Mouse (Mus musculus): ENCODE results near the gene Mettl3. TPM values are rescaled to one million over a fixed set of nuclear protein-coding genes. Genes with fewer than 3 reads are reported as not detected.
A peak's percentile ranks its signal among the peaks of the same experiment; 100 is the strongest.

The Mettl3 gene
- polyA plus RNA-seq, 1 experiment: 36.4 TPM

DNA sequence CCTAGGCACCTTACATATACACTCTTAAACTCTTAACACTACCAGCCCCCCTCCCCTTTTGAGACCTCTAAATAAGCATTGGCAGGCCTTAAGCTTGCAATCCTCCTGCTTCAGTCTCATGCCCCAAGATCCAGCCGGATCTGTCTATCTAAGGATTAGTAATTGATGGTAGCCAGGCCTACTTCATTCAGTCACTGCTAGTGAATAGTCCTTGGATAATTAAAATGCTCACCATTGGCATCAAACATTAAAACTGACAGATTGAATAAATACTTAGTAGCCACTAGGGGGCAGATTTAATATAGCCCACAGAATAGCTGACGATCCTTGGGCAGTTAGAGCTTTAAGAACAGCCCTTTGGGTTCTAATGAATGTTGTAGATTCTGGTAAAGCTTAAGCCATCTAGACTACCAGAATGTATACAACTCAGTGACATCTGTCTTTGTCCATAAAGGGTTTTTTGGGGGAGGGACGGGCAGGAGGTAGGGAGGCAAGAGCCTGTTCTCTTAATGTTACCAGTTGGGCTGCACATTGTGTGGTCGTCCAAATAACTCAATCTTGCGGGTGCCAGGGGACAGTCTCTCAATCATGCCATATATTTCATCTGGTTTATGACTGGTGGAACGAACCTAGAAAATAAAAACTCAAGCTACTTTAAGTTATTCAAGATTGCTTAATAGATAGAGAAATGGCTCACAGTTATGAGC lies 9.2 kb downstream of the Mettl3 start:
- DNase-seq (ENCODE audit: low spot score): no peak

DNA sequence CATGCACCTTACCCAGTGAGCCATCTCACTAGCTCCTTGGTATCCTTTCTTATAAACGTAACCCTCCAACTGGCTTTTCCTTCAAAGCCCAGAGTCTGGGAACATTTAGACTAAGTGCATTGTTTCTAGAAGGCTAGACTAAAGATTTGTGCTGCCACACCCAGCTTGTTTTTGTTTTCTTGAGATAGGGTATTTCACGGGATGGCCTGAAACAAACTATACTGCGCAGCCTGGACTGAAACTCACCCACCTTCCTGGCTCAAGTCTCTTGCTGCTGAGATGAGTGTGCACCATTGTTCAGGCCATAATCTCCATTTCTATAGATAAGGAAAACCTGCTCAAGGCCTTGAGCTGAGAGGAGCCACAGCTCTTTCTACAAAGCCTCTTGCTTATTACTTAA lies 20.7 kb downstream of the Mettl3 start:
- DNase-seq (ENCODE audit: low spot score): no peak

DNA sequence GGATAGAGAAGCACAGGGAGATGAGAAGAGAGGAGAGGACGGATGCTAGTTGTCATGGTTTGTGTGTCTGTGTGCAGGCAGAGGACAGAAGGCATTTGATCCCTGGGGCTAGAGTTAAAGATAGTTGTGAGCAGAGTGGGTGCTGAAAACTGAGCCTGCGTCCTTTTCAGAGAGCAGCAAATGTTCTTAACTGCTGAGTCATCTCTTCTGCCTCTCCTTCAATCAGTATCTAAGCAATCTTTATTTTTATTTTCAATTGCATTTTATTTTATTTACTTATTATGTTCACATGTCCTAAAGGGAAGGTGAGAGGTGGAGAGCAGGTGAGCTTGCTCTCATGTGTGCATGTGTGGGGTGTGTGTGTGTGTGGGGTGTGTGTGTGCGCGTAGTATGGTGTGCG lies 21.3 kb downstream of the Mettl3 start:
- DNase-seq (ENCODE audit: low spot score): no peak

DNA sequence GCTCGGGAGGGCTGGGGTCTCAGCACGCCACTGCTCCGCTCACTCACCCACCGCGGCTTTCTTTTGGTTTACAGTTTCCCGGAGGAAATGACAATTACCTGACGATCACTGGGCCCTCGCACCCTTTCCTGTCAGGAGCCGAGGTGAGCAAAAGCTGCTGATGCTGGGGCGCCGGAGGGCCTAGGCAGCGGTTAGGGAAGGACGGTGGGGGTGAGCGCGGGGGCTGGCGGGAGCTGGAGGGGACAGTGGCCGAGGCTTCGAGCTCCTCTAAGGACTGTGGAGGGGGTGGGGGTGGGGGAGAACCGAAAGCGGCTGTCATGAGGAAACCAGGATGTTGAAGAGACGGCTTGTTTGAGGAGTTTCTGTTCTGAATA lies 25.2 kb downstream of the Mettl3 start:
- no peak for DNase-seq (ENCODE audit: low spot score)

DNA sequence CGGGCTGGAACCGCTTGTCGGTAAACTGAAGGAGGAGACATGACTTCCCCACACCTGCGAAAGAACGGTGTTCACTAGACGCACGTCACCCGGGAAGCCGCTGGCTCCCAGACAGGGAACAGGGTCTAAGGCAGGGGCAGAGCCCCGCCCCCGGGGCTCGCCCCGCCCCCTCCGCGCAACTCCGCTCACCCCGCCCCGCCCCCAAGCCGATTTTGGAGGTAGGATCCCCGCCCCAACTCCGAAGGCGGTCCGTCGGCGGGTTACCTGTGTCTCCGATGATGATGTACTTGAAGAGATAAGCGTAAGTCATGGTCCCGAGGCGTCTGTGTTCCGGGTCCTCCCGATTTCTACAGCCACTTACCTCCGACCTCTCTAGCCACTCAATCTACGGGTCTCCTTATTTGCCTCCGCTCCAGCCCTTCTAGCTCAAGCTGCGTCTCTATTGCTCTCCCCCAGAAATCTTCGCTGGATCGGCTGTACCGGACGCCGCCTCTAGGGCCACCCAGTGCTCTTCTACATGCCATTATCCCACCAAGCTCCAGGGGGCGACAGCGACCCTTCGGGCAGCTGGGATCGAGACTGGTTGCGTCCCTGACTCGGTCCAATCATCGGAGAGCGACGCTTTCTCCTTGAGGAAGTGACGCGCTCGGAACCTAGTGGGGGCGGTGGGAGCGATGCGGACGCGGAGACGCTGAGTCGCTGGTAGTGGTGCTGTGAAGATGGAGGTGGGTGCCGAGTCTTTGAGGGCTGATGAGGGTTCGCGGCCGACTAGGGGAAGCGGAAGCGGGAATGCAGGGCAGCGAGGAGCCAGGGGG lies 25.8 kb downstream of the Mettl3 start, which contains the start of the genes Tox4 and Rab2b:
Gene Tox4, plus strand, starts transcription at position 215 of the 815 bp plus-strand sequence.
Gene Rab2b, minus strand, starts transcription at position 614 of the 815 bp plus-strand sequence.
- peak; percentile 95 for DNase-seq (ENCODE audit: low spot score)

DNA sequence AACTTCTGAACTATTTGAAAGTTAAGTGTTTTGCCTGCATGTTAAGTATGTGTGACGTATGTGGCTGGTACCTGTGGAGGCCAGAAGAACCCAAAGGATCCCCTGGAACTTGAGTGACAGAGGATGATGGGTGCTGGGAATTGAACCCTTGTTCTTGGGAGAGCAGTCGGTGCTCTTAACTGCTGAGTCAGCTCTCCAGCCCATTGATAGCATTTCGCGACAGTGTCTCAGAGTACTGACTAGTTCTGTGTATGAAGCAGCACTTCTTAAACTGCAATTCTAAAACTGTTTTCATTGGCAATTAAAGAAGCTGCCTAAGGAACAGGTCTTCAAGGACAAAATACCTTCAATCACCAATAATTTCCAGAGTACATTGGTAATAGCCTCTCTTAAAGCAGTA lies 27.7 kb downstream of the Mettl3 start:
- DNase-seq (ENCODE audit: low spot score): no peak

DNA sequence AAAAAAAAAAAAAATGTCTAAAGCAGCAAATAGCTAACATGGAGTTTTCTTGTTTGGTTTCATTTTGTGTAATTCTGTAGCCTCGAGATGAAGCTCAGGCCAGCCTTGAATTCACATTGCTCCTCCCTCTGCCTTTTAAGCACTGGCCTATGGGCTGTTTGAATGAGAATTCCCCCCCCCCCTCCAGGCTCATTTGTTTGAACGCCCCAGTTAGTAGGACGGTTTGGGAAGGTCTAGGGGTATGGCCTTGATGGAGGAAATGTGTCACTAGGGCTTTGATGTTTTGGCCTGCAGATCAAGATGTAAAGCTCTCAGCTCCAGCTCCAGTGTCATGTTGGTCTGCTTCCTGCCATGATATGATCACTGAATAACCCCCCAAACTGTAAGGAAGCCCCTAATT lies 32.1 kb downstream of the Mettl3 start:
- DNase-seq (ENCODE audit: low spot score): no peak

DNA sequence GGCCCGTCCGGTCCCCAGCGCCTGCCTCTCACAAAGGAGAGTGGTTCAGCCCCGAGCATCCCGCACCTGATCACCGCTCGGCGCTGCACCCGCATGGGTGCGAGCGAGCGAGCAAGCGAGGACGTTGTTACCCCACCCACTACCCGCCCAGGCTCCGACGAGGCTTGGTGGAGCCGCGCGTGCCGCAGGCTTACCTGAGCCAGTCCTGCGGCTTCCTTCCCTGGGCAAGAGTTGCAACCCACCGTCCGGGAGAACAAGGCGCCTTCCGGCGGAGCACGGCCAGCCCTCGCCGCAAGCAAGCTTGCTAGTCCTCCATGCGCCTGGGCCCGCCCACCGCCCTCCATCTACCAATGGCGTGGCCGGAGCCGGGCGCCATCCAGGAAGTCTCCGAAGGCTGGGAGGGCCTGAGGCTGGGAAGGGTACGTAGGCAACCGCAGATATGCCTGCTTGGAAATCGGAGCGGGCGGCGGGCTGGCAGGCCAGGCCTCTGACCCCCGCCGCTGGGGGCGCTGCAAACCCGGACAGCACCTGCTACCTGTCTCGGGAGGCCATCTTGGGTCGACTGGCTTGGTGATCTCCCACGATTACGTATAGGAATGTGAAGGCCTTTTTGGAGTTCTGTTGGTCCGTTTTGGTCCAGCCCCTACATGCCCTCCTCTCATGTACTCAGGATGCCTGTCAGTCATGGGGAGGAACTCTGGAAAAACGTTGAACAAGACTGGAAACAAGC lies 47.3 kb downstream of the Mettl3 start, which contains the start of gene Chd8:
Gene Chd8, minus strand, starts transcription at position 297 of the 730 bp plus-strand sequence.
- DNase-seq (ENCODE audit: low spot score): peak; percentile 98

DNA sequence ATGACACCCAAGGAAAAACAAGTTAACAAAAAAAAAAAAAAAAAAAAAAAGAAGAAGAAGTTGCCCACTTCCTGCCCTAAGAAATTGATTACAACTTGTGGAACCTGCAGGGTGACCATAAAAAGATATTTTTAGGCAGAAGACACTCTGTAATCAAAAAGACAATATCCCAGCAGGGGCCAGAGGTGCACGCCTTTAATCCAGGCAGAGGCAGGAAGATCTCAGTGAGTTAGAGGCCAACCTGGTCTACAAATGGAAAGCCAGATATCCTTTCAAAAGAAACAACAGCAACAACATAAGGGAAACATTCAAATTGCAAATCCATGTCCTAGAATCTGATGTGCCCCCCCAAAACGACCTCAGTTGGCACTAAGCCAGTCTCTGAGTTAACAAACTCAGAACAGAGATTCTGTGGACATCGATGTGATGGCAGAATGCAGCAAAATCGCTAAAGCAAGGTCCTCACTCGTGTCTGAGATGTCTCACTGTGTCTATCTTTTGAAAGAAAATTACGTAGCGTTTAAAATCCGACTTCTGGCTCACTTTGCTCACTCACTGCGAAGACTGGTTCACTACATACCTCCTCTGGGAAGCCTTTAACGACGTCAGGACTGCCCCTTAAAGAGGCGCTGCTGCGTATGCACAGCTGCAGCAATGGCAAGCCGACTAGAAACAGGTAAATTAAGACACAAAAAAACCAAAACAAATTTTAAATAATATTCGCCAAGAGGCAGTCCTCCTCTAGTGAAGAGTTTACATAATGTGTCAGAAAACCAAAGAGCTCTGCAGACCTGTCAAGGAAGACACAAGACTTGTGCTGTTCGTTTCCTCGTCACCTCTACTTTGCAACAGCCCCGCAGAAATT lies 48.4 kb downstream of the Mettl3 start:
- DNase-seq (ENCODE audit: low spot score): no peak

DNA sequence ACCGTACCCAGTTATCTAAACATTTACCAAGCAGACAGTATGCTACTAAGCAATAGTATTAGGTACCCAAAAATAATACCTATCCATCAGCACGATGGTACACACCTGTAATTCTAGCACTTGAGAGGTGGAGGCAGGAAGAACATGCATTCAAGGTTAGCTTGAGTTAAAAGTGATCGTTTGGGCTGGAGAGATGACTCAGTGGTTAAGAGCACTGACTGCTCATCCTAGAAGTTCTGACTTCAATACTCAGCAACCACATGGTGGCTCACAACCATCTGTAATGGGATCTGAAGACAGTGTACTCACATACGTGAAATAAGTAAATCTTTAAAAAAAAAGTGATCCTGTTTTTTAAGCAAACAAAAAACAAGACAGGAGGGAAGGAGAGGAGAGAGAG lies 58.8 kb downstream of the Mettl3 start:
- no peak for DNase-seq (ENCODE audit: low spot score)

Other genes with a start within 250 kb of the Mettl3 start
- gene Hnrnpc, start 201.1 kb downstream of the Mettl3 start, polyA plus RNA-seq (2012; rRNA removed): 203 and 214 TPM in 2 replicates
- gene Rpgrip1, start 194.4 kb downstream of the Mettl3 start, polyA plus RNA-seq (2012; rRNA removed): 1.8 and 2.5 TPM in 2 replicates
- 20.3 and 26.8 TPM in 2 replicates for gene Supt16, start 107.7 kb downstream of the Mettl3 start, polyA plus RNA-seq (2012; rRNA removed)
- gene Chd8, start 47.3 kb downstream of the Mettl3 start, polyA plus RNA-seq (2012; rRNA removed): 47.8 and 51.2 TPM in 2 replicates
- gene Tox4, start 26.0 kb downstream of the Mettl3 start, polyA plus RNA-seq (2012; rRNA removed): 27.8 and 29.3 TPM in 2 replicates
- gene Rab2b, start 25.6 kb downstream of the Mettl3 start, polyA plus RNA-seq (2012; rRNA removed): 17.5 and 18.1 TPM in 2 replicates
- gene Sall2, start 23.6 kb upstream of the Mettl3 start, polyA plus RNA-seq (2012; rRNA removed): 6.3 and 8.1 TPM in 2 replicates
- gene Olfr1513, start 51.3 kb upstream of the Mettl3 start, polyA plus RNA-seq (2012; rRNA removed): not detected in 2 replicates
- not detected in 2 replicates for gene Olfr1512, start 74.0 kb upstream of the Mettl3 start, polyA plus RNA-seq (2012; rRNA removed)
- not detected in 2 replicates for gene Olfr1511, start 92.3 kb upstream of the Mettl3 start, polyA plus RNA-seq (2012; rRNA removed)
- gene Olfr1510, start 109.2 kb upstream of the Mettl3 start, polyA plus RNA-seq (2012; rRNA removed): not detected in 2 replicates
- gene Olfr1509, start 137.9 kb upstream of the Mettl3 start, polyA plus RNA-seq (2012; rRNA removed): not detected in 2 replicates
- not detected in 2 replicates for gene Olfr1508, start 162.4 kb upstream of the Mettl3 start, polyA plus RNA-seq (2012; rRNA removed)
- not detected in 2 replicates for gene Olfr1507, start 190.6 kb upstream of the Mettl3 start, polyA plus RNA-seq (2012; rRNA removed)